Mouse (Mus musculus) c-Kit-positive CD71-negative TER-119-negative erythroid progenitor cells, embryonic 14.5 days (primary cell): ENCODE measurements around the gene Enpep.

Source experiments
- DNase-seq: peaks from one replicate; pipeline ENCODE4 v3.0.0-alpha.2; 2013; ENCODE audit warnings: low read depth

Gene Enpep

DNA sequence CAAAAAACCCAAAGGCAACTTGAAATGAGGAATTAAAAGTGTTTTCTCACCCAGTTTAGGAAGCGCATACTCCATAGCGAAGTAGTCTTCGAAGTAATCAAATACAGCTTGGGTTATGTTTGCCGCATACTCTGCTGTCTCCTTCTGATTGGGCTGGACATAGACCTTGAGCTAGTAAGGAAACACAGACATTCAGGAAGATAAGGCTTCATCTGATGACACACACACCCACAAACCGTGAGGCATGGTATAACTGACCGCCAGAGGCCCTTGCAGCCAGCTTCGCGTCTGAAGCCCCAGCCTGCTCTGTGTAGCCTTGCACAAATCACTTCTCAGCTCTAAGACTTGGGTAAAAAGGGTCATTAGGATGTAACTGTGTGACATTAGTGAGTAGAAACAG, 20.0 kb downstream of the Enpep start:
- no peak for DNase-seq

DNA sequence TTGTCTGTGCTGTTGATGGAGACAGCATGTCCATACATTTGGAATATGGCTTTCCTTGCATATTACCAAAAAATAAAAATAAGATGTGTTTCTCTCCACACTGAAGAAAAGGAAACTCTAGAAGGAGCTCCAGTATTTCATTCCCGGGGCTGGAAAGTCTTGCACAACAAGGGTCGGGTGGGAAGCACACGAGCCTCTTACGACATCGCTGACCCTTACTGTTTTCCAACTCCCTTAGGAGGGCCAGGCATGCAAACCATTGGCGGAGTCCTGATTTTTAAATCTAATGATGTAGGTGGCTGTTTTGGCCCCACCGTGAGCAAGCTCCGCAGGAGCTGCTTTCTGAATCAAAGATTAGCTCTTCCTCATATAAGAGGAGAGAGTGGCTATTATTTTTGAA, 20.6 kb downstream of the Enpep start:
- no peak for DNase-seq

DNA sequence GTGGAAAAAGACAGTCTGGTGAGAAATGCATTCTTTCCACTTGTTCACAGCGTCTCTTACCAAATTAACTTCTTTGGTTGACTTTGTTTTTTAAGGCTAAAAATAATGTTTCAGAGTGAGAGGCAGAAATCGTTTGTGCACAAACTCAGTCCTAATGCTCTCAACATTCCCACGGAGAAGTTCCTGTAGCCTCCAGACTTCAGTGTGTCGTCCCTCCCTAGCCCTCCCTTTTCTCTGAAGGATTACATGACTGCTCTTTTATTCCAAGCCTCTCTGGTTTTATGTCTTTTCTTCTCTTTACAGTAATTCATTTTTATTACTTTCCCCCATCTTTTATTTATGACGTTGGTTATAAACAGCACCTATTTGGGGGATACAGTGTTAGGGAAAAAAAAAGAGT, 22.6 kb downstream of the Enpep start:
- no peak for DNase-seq

DNA sequence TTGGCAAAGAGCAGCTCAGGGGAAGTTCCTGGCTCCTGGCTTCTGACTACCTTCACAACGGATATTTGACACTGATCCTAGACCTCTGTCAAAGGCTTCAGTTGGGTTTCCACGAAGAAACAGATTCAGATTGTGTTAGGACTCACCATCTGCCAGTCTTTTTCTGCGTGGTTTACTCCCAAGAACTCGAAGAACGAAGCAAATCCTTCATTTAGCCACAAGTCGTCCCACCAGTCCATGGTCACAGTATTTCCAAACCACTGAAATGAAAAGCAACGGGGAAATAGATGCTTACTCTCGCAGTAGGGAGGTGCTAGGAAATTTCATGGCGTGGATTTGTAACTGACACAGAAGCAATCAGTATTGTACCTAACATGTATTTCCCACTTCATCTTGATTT, 23.6 kb downstream of the Enpep start:
- no peak for DNase-seq

DNA sequence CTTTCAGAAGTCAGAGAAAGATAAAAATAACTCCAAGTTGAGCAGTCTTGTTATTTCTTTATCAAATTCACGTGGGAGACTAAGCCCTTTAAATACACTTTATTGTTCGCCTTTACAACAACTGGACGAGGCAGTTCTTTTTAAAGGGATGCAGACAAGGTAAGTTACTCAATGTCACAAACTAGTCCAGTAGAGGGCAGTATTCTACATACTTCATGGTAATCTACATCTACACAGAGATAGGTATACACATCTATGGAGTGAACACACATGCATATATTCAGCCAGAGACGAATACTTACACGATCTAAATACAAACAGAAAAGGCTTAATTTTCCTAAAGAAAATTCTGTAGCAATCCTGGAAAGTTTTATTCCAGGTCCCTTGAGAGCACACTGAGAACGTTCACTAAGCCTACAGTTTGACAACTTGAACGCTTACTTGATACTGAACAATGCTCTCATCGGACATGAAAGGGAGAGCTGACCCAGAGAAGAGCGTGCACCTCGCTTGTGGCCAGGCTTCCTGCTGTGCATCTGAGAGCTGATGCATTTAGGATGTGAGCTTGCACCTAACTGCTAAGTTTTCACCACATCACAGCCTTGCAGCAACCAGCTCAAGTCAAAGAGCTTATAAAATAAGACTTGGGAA, 24.3 kb downstream of the Enpep start:
- peak; percentile 45 for DNase-seq

DNA sequence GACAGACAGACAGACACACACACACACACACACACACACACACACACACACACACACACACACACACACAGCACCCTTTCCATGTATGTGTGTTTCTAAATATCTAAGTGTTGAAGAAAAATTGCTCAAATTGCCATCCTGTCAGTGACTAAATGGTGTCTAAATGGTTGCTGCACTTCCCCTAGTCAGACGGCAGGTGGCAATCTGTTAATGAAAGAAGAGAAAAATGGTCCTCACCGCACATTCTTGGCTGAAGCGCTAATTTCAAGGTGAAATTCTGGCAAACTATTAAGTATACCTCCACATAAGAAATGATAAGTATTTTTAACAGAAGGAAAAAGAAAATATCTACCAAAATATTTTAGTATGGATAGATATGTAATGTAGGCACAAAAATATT, 28.6 kb downstream of the Enpep start:
- DNase-seq = peak; percentile 28

DNA sequence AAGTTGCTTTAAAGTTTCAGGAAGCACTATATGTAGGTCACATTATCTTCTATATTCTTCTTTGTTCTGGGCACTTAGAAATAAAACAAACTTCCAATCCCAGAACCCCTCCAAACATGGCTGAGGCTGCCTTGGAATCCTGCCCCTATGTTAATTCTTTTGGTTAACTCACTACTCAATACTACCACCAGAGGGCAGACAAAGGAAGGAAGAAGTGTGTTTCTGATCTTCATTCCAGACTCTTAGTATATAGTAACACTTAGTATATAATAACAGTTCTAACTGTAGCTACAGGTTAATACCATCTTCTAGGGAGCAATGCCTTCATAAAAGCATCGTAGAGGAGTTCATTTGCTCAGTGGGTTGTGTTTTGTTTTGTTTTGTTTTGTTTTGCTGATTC, 32.6 kb downstream of the Enpep start:
- DNase-seq = peak; percentile 39

DNA sequence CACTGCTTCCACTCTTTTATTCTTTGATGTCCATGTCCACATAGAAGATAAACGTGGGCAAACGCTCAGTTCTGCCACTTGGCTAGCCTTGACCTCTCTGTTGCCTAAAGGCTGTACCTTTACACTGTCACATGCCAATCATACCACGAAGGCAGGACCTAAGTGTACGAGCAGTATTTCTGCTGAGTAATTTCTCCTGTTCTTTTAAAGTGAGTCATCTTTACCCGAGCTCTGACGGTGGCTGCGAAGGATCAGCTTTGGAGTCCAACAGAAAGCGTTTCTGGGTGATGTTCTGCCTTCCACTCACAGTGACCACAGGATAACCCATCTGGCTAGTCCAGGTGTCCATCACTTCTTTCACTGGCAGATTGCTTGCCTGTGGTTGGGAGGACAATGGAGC, 33.9 kb downstream of the Enpep start:
- DNase-seq = no peak

DNA sequence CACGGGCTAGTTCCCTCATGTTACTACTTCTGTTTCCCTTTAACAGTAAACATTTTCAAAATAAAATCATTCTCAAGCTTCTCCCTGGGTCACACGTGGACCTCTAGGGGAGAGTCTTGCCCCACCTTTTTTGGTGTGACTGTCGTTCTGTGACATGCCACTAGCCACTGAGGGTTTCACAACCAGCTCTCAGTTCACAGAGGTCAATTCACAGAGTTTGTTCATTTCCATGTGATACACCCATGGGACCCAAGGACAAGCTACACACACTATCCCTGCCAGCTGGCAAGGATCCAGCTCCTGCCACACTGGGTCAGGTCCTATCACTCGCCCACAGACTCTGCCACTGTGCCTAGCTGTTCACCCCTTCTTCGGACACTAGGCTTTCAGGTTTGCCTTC, 35.5 kb downstream of the Enpep start:
- DNase-seq = no peak

DNA sequence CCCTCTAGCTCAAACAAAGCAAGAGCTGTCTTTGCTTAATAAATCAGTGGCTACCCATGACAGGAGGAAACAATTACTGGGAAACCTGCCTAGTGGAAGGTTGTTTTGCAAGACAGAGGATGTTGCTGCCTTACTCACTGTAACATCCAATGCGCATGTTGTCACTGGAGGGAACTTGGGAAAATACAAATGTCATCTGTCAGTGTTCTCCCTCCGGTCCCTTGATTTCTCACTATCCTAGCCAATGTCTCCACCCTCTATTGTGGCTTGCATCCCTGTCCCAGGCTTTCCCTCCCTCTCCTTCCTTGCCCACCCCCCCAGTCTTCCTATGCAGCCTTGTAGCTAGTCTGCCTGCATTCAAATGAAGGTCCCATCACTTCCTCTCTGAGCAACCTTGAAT, 36.6 kb downstream of the Enpep start:
- no peak for DNase-seq

DNA sequence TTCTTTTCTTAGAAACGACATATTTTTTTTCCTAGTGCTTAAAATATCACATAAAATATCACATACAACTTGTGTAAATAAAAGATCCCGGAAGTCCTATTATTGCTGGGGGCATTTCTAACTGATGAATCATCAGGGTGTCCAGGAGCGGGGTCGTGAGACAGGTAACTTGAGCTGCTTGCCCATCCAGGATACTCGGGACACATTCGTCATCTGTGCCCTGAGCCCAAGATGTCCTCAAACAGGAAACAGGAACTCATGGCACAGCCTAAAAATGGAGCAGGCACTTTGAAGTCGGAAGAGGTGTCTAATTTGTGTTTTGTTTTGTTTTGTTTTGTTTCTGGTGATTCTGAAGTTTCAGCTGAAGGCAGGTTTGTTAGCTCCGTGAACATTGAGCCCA, 43.0 kb downstream of the Enpep start:
- DNase-seq = no peak

DNA sequence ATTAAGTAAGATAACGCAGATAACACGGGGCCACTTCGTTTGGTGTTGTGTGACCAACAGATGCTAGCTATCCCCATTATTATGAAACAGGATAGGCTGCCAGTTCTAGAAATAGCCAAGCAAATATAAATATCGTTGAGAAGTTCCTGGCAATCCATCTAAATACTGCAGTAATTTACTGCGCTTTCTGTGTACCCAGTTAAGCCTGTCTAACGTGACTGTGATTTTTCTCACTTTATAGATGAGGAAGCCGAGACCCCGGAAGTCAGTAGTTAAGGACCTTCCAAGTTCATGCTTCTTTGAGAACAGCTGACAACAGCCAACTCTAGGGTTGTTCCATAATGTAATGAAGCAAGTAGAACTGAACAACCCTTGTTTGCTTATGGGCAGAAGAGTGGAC, 45.4 kb downstream of the Enpep start:
- DNase-seq = no peak

DNA sequence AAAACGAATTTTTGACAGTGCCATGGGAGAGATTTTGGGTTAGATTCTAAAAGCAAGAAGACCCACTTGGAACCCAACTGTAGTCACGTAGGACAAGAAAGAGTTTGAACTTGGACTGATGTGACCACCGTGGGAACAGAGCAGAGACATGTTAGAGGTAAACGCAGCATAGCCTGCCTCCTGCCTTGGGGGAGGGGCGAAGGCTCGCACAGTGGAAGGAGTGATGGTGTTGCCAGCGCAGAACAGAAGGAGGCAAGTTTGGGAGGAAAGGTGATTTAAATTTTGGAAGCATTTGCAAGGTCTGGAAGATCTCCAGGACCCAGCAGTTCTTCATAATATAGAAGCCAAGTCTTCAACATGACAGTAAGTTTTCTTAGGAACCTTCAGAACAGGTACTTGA, 46.1 kb downstream of the Enpep start:
- DNase-seq = no peak

DNA sequence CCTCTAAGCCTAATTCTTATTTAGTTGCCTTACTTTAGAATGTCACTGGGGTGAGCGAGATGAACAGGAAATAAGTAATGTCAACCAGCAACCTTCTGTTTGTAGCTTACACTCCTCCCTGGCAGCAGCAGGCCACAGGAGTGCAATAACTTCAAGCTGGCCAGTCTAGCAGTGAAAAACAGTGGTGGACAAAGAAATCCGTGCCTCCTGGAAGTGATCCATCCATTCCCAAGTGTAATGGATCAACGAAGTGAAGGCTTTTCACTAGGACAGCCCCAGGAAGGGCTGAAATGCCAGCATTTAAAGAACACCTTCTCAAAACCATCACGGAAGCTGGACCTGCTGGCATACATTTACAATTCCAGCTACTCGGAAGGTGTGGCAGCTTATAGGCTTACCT, 48.2 kb downstream of the Enpep start:
- DNase-seq = no peak

DNA sequence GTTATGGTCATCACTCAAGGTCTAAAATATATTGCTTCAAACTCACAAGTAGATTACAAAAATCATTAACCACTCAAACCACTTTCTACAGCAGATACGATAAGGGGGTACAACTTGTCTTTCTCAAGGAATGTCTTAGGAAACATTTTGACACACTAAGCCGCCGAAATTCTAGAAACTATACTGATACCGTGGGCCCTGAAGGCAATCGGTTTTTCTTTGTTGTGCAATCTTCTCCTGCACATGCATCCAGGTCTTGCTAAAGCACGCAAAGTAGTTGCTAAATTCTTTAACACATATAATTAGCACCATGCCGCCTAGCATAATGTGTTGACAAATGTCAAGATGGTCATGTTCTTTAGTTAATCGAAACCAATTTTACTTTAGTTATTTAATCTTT, 53.1 kb downstream of the Enpep start:
- DNase-seq = no peak

DNA sequence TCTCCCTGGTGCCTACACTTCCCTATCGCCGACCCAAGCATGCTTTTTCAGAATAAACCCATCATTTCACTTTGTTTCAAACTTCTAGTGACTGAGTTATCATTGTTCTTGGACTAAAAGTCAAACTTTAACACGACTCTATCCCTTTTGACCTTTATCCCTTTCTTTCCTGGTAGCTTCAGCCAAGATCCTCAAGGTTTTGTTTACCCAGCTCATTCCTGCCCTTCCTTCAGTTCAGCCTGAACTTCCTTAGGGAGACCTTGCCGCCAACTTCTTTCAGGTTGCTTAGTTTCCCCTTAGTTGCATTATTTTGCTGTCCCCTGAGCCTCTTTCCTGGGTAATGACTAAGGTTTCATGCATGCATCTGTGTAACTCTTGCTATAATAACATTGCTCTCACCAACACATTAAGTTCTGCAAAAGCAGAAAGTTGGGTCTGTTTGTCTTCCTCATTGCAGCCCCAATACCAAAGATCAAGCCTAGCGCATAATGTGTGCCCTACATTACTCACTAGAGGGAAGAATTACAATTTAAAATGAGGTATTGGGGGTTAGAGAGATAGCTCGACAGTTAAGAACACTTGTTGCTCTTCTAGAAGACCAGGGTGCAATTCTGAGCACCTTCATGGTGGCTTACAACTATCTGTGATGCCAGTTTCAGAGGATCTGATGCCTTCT, 59.2 kb downstream of the Enpep start:
- no peak for DNase-seq

DNA sequence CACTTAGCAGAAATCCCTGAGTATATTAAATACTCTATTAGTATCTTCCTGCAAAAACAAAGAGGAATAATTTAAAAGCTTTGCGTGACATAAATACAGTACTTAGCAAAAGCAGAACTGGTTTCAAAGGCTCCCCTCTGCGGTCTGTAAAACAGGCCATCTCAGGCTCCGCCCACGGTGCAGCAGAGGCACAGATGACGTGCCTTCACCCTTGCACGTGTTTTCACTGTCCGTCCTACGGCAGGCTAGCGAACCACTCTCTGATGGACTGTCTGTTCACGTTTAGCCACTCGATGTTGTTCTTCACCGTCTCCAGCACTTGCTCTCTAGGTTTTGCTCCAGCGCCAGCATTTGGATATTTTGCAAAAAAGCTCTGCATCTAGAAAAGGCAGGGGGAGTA, 62.5 kb downstream of the Enpep start:
- DNase-seq = peak; percentile 43

DNA sequence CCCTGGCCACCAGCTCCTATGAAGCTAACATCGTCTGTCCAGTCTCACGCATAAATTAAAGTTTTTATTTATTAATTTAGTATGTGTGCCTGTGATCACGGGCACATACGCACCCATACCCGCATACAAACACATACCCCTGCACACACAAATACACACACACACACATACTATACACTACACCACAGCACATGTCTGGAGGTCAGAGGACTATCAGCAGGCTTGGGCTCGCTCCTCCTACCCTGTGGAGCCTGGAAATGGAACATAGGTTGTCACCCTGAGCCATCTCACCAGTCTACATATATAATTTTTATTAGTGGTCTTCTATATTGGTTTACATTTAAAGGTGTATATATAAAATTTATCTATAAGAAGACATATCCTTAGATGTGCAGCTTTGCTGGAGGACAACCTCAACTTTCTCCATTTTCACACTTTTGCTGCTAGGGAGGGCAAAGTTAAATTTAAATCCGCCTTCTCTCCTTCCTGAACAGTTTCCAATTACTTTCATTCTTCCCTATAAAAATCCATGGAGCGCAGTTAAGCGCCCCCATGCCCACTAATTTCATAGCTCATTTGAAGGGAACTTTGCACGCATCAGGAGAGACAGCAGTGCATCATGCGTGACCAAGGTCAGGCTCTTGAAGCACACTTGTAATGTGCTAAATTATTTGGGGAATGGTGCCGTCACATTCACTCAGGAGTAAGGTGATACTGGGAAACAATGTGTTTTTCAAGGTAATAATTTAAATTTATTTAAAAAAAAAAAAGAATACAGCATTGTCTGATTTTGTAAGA, 63.4 kb downstream of the Enpep start:
- no peak for DNase-seq

DNA sequence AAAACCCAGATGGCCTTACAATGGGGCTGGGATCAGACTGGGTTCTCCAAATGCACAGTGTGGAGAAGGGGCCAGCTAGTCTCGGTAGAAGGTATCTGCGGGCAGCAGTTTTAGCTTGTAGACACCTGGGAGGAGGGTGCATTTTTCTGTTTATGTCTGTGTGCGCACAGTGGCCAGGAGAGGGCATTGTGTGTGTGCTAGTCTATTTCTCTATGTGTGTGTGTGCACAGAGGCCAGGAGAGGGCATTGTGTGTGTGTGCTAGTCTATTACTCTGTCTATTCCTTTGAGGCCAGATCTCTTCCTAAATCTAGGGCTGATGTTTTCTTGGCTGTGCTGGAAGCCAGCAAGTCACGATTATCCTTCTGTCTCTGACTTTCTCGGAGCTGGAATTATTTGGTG, 74.0 kb downstream of the Enpep start:
- no peak for DNase-seq

DNA sequence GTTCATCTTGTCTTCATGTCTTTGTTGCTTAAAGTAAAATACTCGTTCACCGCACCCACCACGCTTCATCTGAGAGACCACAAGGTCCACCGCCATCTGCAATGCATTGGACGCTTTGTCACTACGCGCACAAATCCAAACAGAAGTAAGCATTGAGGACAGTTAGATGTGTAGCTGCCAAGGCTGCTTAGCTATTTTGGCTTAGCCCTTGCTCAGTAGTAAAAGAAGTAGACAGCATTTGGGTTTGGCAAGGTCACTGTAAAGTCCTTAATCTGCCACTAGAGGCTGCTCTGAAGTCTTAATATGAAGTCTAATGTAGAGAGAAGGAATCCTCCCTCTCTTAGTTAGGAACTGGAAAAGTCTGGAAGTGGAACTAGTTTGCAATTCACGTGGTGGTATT, 75.8 kb downstream of the Enpep start:
- DNase-seq = no peak

DNA sequence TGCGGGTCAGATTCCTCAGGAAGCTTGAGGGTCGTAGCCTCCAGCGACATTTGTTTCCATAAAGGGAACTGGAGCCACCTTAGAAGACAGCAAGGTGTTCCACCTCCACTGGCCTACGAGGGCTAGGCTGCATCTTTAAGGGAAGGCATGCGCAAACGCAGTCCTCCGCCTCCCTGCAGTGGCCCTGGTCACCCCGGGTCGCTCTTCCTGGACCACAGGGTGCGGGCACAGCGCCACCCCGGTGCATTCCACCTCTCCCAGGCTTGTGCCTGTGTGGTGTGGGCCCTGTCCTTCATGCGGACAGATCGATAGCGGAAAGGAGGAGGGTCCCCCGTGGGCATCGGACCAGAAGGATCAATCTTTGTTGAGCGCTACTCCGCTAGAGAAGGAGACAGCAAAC, 76.2 kb downstream of the Enpep start:
- no peak for DNase-seq

DNA sequence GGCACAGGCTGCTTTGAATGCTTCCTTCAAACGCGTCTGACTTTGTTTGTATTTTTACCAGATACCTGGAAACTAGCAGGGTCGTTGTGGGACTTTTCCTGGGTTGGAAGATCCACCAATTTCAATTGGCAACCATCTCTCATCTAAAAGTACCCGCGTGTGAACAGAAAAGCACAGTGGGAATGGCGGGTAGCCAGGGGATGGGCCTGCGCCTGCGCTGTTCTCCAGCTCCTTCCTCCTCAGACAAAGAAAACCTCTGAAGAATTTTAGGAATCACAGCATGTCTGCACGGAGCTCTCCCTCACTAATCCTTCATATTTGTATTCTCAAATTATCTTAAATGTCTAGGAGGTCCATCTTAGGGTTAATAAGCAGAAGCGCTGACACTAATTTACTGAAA, 78.3 kb downstream of the Enpep start:
- no peak for DNase-seq

DNA sequence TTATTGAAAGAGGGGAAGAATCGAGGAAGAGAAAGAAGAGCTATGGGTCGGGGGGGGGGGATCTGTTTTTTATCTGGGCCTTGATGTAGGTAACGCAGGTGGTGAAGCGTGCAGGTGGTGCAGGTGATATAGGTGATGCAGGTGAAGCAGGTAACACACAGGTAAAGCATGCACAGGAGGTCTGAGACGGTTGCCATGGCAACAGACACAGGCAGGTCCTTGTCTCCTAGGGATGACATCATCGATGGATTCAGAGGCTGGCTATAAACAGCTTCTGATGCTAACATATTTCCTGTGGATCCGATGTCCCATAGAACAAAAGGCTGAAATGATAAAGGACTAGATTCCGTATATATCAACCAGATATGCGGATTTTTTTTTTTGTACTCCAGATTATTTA, 81.5 kb downstream of the Enpep start:
- no peak for DNase-seq
